Mouse (Mus musculus) ES-E14 (cell line): Measurements from ENCODE around the gene Olfr889.

Source experiments
- HCFC1 ChIP-seq: IDR thresholded peaks from 2 replicates; pipeline ENCODE4 v1.6.1; 2012; ENCODE audit warnings: low read length, inconsistent platforms, borderline replicate concordance; ENCODE audit not compliant: insufficient read depth
- ZNF384 ChIP-seq: IDR thresholded peaks from 2 replicates; pipeline ENCODE4 v1.6.1; 2012; ENCODE audit warnings: low read depth, low read length, inconsistent platforms

DNA sequence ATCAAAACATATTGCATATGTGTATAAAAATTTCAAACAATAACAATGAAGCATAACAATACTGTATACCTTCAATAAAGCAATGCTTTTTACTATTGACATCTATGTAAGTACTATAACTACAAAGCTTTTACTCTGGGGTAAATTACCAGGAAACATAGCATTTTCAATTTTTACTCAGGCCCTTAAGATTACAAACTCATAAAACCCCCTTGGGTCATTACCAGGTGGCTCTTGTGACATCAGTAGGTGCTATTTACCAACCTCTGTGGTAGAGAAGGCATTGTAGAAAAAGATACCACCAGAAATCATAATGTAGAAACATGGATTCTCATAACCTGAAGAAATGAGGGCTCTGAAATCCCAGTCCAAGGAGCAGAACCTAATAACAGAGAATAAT, at the start of gene Olfr889:
- TF ChIP-seq HCFC1 (no peak), ZNF384 (no peak)
